Mouse (Mus musculus) intestine, postnatal 0 days (tissue): ENCODE results near the gene Pram1. TPM values are rescaled to one million over a fixed set of nuclear protein-coding genes. Genes with fewer than 3 reads are reported as not detected.

Experiments used
- ATAC-seq: fragments of 200-750 bp; cut with Nextera tagmentation; 2 replicates; pipeline ENCODE4 v1.8.0; 2017; ENCODE audit warnings: mild to moderate bottlenecking, moderate TSS enrichment, moderate library complexity
- H3K27ac ChIP-seq: fragments of 300-500 bp; sonication (generic); 2 replicates; pipeline ENCODE4 v1.5.1; 2014; ENCODE audit warnings: mild to moderate bottlenecking, low read depth, low read length, moderate library complexity
- H3K27me3 ChIP-seq: fragments of 300-500 bp; sonication (generic); replicated peaks from 2 replicates; pipeline ENCODE4 v1.6.1; 2014; ENCODE audit warnings: low read length, mixed read lengths; ENCODE audit not compliant: control insufficient read depth, insufficient read depth
- H3K36me3 ChIP-seq: fragments of 300-500 bp; sonication (generic); 2 replicates; pipeline ENCODE4 v1.6.1; 2014; ENCODE audit warnings: mild to moderate bottlenecking, moderate library complexity; ENCODE audit not compliant: control insufficient read depth, insufficient read depth
- H3K4me1 ChIP-seq: fragments of 300-500 bp; sonication (generic); replicated peaks from 2 replicates; pipeline ENCODE4 v1.6.1; 2014; ENCODE audit warnings: antibody characterized with exemption, low read length, mixed read lengths; ENCODE audit not compliant: control insufficient read depth, insufficient read depth
- H3K4me2 ChIP-seq: fragments of 300-500 bp; sonication (generic); replicated peaks from 2 replicates; pipeline ENCODE4 v1.6.1; 2014; ENCODE audit warnings: low read depth, mild to moderate bottlenecking, moderate library complexity
- H3K4me3 ChIP-seq: fragments of 300-500 bp; sonication (generic); 2 replicates; pipeline ENCODE4 v1.5.1; 2014; ENCODE audit warnings: low read depth, low read length
- H3K9ac ChIP-seq: fragments of 300-500 bp; sonication (generic); 2 replicates; pipeline ENCODE4 v1.6.1; 2014; ENCODE audit warnings: mild to moderate bottlenecking, low read depth, low read length
- H3K9me3 ChIP-seq: fragments of 300-500 bp; sonication (generic); 2 replicates; pipeline ENCODE4 v1.6.1; 2016; ENCODE audit warnings: mixed run types; ENCODE audit not compliant: control insufficient read depth
- CTCF ChIP-seq: sonication (generic); IDR thresholded peaks from 2 replicates; pipeline ENCODE4 v1.5.1; 2016; ENCODE audit warnings: low read depth, mild to moderate bottlenecking, control low read depth, antibody characterized with exemption, moderate library complexity
- WGBS: fragments of 180-500 bp; shearing (Covaris S2); extraction: QIAGEN DNeasy Blood & Tissue Kit; methylation state at CpG from one replicate; pipeline ENCODE4 v1.1.7; 2014; 5-methylcytosine and 5-hydroxymethylcytosine counted together
- polyA plus RNA-seq: library from polyadenylated mRNA; unstranded; fragments of >200 nt; fragmentation: Nextera tagmentation; extraction: Ambion mirVana; gene quantifications from 2 replicates; pipeline ENCODE4 v1.2.1, GENCODE M21; 2015

The Pram1 gene
- polyA plus RNA-seq, 1 experiment from 2014 or later = 0.25 TPM

DNA sequence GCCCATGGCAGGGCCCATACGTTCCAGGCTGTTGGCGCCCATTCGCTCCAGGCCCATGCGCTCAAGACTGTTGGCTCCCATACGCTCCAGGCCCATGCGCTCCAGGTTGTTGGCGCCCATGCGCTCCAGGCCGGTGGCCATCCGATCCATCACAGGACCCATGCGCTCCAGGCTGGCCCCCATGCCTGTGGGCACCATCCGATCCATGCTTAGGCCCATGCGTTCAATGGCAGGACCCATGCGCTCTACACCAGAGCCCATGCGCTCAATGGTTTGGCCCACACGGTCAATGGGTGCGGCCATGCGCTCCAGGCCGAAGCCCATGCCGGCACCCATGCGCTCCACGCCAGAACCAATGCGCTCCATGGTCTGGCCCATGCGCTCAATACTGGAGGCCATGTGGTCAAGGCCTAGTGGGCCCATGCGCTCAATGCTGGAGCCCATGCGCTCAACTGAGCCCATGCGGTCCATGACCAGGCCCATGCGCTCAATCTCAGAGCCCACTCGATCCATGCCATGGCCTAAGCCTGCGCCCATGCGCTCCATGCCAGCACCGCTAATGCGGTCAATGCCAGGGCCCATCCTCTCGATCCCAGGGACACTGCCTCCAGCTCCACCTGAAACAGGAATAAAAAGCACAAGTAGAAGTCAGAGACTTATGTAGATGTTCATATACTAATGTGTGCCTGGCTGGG lies 12.1 kb downstream of the Pram1 start:
- H3K4me1 ChIP-seq = no peaks in the 10 kb centered on the region
- H3K36me3 ChIP-seq = peaks cover 81% of the 10 kb centered on the region
- H3K27ac ChIP-seq = 0 out of 2 replicates have a peak overlapping the region, but pooled peaks have one; percentile 4
- H3K4me2 ChIP-seq = no peak overlapping the region
- no peak for ATAC-seq
- H3K27me3 ChIP-seq = no peaks in the 10 kb centered on the region
- H3K9me3 ChIP-seq = no peaks in the 10 kb centered on the region
- no peak for TF ChIP-seq CTCF
- H3K9ac ChIP-seq = no peak overlapping the region
- no peak overlapping the region for H3K4me3 ChIP-seq
- 98% methylated on average over 34 of the region's 34 CpGs for WGBS

DNA sequence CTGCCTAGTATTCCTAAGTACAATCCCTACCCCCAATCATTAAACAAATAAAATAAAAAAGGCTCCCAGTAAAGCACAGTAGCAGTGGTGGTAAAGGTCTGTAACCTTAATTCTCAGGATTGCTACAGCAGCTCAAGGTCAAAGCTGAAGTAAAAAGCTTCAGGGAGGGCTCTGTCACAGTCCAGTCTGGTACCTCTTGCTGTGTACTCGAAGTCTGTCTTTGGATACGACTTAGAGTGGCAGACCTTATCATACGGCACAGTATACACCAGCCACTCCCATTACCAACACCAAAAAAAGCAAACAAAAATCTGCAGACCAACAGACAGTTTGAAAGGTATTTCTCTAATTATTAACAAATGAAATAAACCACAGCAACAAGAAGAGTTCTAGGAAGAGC lies 29.0 kb downstream of the Pram1 start:
- no peak for TF ChIP-seq CTCF
- Histone ChIP-seq H3K27ac (no peak overlapping the region), H3K9me3 (no peaks in the 10 kb centered on the region), H3K9ac (no peak overlapping the region), H3K36me3 (peaks cover 39% of the 10 kb centered on the region), H3K27me3 (no peaks in the 10 kb centered on the region), H3K4me1 (no peaks in the 10 kb centered on the region), H3K4me2 (no peak overlapping the region), H3K4me3 (no peak overlapping the region)
- ATAC-seq = no peak
- 42% methylated on average over 3 of the region's 3 CpGs for WGBS

DNA sequence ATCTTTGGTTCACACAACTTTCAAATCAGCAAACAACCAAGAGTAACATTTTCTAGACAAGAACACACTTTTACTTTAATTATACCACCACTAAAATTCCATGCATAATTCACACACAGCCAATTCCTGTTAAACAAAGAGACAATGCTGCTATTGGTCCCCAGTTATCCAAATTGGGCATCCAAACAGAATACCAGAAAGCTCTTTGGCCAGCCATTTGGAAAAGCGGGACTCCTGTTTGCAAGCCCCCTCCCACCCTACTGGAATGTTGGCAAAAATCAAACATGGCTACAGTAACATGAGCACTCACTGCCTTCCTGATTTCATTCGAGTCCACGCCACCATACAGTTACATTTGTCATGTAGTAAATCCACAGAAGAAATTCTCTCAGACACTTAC lies 31.8 kb downstream of the Pram1 start:
- no peak for TF ChIP-seq CTCF
- 89% methylated on average over 3 of the region's 3 CpGs for WGBS

DNA sequence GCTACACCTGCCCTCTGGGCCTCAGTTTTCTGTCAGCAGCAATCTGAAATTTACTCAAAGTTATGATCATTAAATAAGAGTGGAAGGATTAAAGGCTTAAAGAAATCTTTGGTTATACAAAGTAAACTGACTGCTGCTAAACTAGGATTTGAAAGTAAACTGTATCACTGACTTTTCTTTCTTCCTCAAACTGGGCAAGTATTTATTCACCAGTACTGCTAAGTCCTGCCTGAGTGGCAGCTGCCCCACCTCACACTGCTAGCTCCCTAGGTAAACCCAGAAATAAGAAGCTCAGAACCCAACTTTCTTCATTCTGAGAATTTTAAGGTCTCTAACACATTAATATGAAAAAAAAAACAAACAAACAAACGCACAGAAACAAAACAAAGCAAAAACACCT lies 36.0 kb downstream of the Pram1 start:
- H3K9ac ChIP-seq = no peak overlapping the region
- no peaks in the 10 kb centered on the region for H3K4me1 ChIP-seq
- H3K27ac ChIP-seq = no peak overlapping the region
- no peak overlapping the region for H3K4me2 ChIP-seq
- 89% methylated on average over 1 of the region's 1 CpGs for WGBS
- no peaks in the 10 kb centered on the region for H3K27me3 ChIP-seq
- H3K9me3 ChIP-seq = no peaks in the 10 kb centered on the region
- ATAC-seq = no peak
- no peak overlapping the region for H3K4me3 ChIP-seq
- no peak for TF ChIP-seq CTCF
- H3K36me3 ChIP-seq = peaks cover 10% of the 10 kb centered on the region

More for the DNA sequence above, 31.8 kb downstream of the Pram1 start:
- ATAC-seq = no peak
- Histone ChIP-seq H3K4me1 (no peaks in the 10 kb centered on the region), H3K9ac (no peak overlapping the region), H3K27ac (no peak overlapping the region), H3K27me3 (no peaks in the 10 kb centered on the region), H3K9me3 (no peaks in the 10 kb centered on the region), H3K4me3 (no peak overlapping the region), H3K4me2 (no peak overlapping the region), H3K36me3 (peaks cover 23% of the 10 kb centered on the region)

DNA sequence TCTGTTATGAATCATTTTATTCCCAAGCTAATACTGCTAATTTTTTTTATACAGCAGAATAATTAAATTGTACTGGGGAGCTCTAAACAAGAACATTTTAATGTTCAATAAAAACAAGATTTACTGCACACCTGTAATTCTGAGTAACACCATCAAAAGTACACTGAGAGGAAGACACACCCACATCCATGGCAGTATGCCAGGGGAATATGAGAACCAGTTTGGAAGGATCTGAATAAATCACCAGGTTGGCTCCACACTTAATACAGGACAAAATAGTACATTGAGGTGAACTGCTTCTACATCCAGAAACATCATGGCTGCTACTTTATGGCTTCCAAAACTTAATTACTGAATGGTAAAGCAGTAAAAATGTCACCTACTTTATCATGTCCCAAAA lies 37.6 kb downstream of the Pram1 start:
- no peaks in the 10 kb centered on the region for H3K27me3 ChIP-seq
- H3K27ac ChIP-seq = no peak overlapping the region
- no peak overlapping the region for H3K4me2 ChIP-seq
- no peak overlapping the region for H3K4me3 ChIP-seq
- H3K9ac ChIP-seq = no peak overlapping the region
- H3K9me3 ChIP-seq = no peaks in the 10 kb centered on the region
- no peak for TF ChIP-seq CTCF
- H3K36me3 ChIP-seq = peaks cover 6% of the 10 kb centered on the region
- H3K4me1 ChIP-seq = 0 out of 2 replicates have a peak, but pooled peaks cover 6% of the 10 kb centered on the region
- ATAC-seq = no peak

DNA sequence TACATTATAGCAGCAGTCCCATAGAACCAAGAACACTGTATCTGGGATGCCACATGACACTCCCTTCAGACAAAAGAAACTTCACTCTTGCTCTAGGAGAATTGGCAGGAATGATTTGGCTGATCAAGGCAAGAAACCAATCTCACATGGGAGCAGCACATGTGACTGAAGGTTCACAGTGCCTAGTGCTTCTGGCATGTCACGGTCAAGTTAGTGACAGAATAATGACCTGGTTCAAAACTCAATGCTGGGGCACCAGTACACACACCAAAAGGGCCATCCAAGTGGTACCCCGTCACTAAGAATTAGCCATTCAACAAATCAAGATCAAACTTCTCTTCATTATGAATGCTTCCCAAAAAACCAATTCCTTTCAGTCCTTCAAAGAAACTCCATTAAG lies 38.2 kb downstream of the Pram1 start:
- no peak for ATAC-seq

More for the DNA sequence above, 38.2 kb downstream of the Pram1 start:
- H3K4me3 ChIP-seq = no peak overlapping the region
- no peaks in the 10 kb centered on the region for H3K27me3 ChIP-seq
- H3K4me2 ChIP-seq = no peak overlapping the region
- H3K9ac ChIP-seq = no peak overlapping the region
- H3K9me3 ChIP-seq = no peaks in the 10 kb centered on the region
- H3K4me1 ChIP-seq = 0 out of 2 replicates have a peak, but pooled peaks cover 6% of the 10 kb centered on the region
- no peak for TF ChIP-seq CTCF
- H3K27ac ChIP-seq = no peak overlapping the region
- H3K36me3 ChIP-seq = peaks cover 6% of the 10 kb centered on the region
- WGBS = 70% methylated on average over 2 of the region's 2 CpGs
